Mouse (Mus musculus): ENCODE measurements around the gene Bmpr2. TPM values are rescaled to one million over a fixed set of nuclear protein-coding genes. Genes with fewer than 3 reads are reported as not detected.

Bmpr2 gene
- polyA plus RNA-seq, 1 experiment, result 55.7 TPM

DNA sequence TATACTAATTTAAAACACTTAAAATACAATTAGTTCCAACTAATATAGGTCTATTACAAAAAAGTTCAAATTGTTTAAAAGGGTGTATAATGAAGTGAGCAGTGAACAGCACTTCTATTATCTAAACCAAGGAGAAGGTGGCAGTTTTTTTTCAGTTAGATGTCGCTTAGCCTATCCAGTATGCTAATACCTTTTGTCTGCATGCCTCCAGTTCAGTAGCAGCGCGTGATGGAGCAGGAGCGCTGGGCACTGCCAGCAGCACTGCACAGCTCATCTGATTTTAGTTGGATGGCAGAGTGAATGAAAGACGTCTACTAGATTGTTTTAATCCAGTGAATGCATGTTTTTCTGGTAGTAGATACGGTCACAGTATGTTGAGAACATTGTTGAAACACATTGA, 25.8 kb downstream of the Bmpr2 start:
- no peak overlapping the region for H3K4me3 ChIP-seq (replicated peaks; ENCODE audit: extremely low read depth, low read depth, low read length)
- DNase-seq, result no peak
- peaks cover 16% of the 10 kb centered on the region for H3K4me1 ChIP-seq (ENCODE audit: control insufficient read depth, insufficient read depth, low read length)
- 40% methylated on average over 6 of the region's 6 CpGs for WGBS
- no peak for TF ChIP-seq POLR2A (IDR thresholded peaks at IDR 0.05; ENCODE audit: borderline replicate concordance, extremely low read depth, low read depth, low read length)
- no peak for TF ChIP-seq CTCF (IDR thresholded peaks at IDR 0.05; ENCODE audit: insufficient read depth, low read length)

DNA sequence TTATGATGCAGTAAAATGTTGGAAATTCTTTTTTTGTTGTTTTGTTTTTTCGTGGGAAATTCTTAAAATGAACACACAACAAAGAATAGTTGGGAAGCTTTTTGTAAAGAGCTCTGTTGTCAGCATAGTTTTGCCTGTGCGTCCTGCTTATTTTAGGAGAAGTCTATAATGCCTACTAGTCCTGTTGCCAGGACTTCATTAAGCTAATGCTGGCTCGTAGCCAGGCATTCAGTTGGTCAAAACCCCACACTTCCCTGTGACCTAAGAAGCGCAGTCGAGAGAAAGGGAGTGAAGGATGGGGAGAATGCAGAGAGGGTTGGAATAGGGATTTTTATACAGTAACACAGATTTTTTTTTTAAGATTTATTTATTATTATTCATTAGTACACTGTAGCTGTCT, 26.5 kb downstream of the Bmpr2 start:
- no peak for TF ChIP-seq CTCF (IDR thresholded peaks at IDR 0.05; ENCODE audit: insufficient read depth, low read length)
- TF ChIP-seq POLR2A (IDR thresholded peaks at IDR 0.05; ENCODE audit: borderline replicate concordance, extremely low read depth, low read depth, low read length), result no peak
- WGBS, result 42% methylated on average over 5 of the region's 5 CpGs
- Histone ChIP-seq H3K4me1 (ENCODE audit: control insufficient read depth, insufficient read depth, low read length) (peaks cover 14% of the 10 kb centered on the region), H3K4me3 (replicated peaks; ENCODE audit: extremely low read depth, low read depth, low read length) (no peak overlapping the region)
- DNase-seq, result no peak

DNA sequence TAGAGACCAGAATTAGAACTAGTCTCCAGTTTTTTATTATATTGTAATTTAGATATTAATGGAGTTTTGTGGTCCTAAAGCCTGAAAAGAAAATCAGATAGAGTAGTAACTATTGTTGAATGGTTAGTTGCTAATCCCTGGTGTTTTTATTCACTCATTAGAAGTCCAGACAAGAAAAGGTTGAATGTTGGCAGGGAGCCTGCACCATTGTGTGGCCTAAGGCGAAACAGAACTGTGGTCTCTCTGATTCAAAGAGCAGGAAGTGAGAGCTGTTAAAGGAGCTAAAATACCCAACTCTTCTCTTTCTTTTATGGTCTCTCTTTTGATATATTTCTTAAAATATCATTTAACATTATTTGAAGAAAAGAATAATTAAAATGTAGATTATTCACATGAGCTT, 32.1 kb downstream of the Bmpr2 start:
- 8% methylated on average over 1 of the region's 1 CpGs for WGBS
- H3K4me3 ChIP-seq (replicated peaks; ENCODE audit: extremely low read depth, low read depth, low read length), result no peak overlapping the region
- peak; percentile 17 for DNase-seq
- peaks cover 16% of the 10 kb centered on the region for H3K4me1 ChIP-seq (ENCODE audit: control insufficient read depth, insufficient read depth, low read length)
- TF ChIP-seq CTCF (IDR thresholded peaks at IDR 0.05; ENCODE audit: insufficient read depth, low read length), result no peak
- no peak for TF ChIP-seq POLR2A (IDR thresholded peaks at IDR 0.05; ENCODE audit: borderline replicate concordance, extremely low read depth, low read depth, low read length)

DNA sequence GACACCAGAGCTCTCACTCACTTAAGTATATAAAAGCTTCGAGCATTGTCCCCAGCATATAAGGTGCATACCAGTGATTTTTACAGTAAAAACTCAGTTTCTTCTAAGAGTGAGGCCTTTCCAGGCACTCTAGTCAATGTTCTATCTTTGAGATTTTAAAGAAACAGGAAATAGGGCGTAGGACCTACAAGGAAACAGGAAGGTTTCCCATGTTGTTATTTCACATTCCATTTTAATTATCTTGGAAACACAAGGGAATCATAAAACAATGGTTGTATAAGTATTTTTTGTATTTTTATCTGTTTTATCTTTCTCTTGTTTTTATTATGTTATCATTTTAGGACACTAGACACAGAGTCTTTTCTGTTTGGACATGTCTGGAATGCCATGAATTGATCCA, 34.7 kb downstream of the Bmpr2 start:
- Histone ChIP-seq H3K4me3 (replicated peaks; ENCODE audit: extremely low read depth, low read depth, low read length) (no peak overlapping the region), H3K4me1 (ENCODE audit: control insufficient read depth, insufficient read depth, low read length) (peaks cover 11% of the 10 kb centered on the region)
- TF ChIP-seq CTCF (IDR thresholded peaks at IDR 0.05; ENCODE audit: insufficient read depth, low read length) (no peak), POLR2A (IDR thresholded peaks at IDR 0.05; ENCODE audit: borderline replicate concordance, extremely low read depth, low read depth, low read length) (no peak)
- DNase-seq, result no peak
- 33% methylated on average over 2 of the region's 2 CpGs for WGBS

DNA sequence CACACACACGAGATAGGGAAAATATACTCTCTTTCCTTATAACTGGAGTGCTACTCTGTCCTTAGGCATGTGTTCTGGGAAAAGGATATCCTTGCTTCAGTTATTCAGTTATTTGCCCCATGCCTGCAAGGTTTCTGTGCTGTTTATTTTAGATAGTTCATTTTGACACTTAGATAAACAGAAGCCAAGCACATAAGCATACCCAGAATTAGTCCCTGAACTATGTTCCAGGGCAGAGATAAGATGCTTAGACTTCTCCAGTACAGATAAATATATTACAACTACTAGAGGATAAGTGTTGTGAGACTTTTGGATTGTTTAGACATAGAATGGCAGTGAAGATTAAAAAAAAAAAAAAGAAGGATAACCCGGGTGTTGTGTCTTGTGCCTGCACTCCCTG, 41.2 kb downstream of the Bmpr2 start:
- no peak for DNase-seq
- Histone ChIP-seq H3K4me3 (replicated peaks; ENCODE audit: extremely low read depth, low read depth, low read length) (peak overlapping the region; percentile 23), H3K4me1 (ENCODE audit: control insufficient read depth, insufficient read depth, low read length) (peaks cover 10% of the 10 kb centered on the region)
- TF ChIP-seq CTCF (IDR thresholded peaks at IDR 0.05; ENCODE audit: insufficient read depth, low read length) (no peak), POLR2A (IDR thresholded peaks at IDR 0.05; ENCODE audit: borderline replicate concordance, extremely low read depth, low read depth, low read length) (no peak)
- WGBS, result 30% methylated on average over 2 of the region's 2 CpGs

DNA sequence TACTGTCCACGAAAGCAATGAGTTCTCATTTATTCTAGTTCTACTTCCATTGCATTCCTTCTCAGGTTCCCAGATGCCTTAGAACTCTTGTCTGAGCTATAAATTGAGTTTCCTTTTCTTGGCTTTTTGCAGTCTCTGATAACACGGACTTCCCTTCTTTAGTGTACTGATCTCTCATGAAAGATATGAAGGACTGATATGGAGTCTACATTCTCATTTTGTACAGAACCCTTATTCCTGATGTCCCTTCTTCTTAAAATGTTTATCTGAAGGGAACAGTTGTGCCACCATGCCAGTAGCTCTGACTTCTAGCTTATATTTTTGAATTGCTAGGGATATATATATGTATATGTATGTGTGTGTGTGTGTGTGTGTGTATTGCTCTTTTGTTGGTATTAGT, 46.7 kb downstream of the Bmpr2 start:
- no peak for DNase-seq
- TF ChIP-seq POLR2A (IDR thresholded peaks at IDR 0.05; ENCODE audit: borderline replicate concordance, extremely low read depth, low read depth, low read length) (no peak), CTCF (IDR thresholded peaks at IDR 0.05; ENCODE audit: insufficient read depth, low read length) (no peak)
- Histone ChIP-seq H3K4me3 (replicated peaks; ENCODE audit: extremely low read depth, low read depth, low read length) (no peak overlapping the region), H3K4me1 (ENCODE audit: control insufficient read depth, insufficient read depth, low read length) (peaks cover 3% of the 10 kb centered on the region)
- WGBS, result 46% methylated on average over 2 of the region's 2 CpGs

GRCm38 (mm10) chr1:59812782-59813181, 49.6 kb downstream of the Bmpr2 start:
- WGBS, result 60% methylated on average over 4 of the region's 4 CpGs
- no peak overlapping the region for H3K4me3 ChIP-seq (replicated peaks; ENCODE audit: extremely low read depth, low read depth, low read length)
- peaks cover 3% of the 10 kb centered on the region for H3K4me1 ChIP-seq (ENCODE audit: control insufficient read depth, insufficient read depth, low read length)
- TF ChIP-seq POLR2A (IDR thresholded peaks at IDR 0.05; ENCODE audit: borderline replicate concordance, extremely low read depth, low read depth, low read length) (no peak), CTCF (IDR thresholded peaks at IDR 0.05; ENCODE audit: insufficient read depth, low read length) (no peak)
- no peak for DNase-seq

DNA sequence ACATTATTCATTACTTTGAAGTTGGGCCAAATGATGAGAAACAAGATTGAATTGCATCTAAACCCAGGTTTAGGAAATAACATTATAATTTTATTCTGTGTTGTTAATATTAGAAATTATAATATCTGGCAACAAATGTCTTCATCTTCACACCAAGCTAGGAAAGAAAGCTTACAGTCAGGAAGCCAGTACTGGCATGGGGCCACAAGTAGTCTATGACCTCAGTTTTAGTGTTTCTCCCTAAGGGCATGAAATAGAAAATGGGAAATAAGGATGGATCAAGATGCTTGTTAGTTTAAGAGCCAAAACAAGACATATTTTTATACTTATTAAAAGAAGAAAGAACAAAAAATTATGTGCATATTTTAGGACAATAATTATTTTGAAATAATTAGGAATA, 62.2 kb downstream of the Bmpr2 start:
- no peak for DNase-seq
- Histone ChIP-seq H3K4me1 (ENCODE audit: control insufficient read depth, insufficient read depth, low read length) (peaks cover 9% of the 10 kb centered on the region), H3K4me3 (replicated peaks; ENCODE audit: extremely low read depth, low read depth, low read length) (no peak overlapping the region)
- TF ChIP-seq CTCF (IDR thresholded peaks at IDR 0.05; ENCODE audit: insufficient read depth, low read length), result no peak
- no peak for TF ChIP-seq POLR2A (IDR thresholded peaks at IDR 0.05; ENCODE audit: borderline replicate concordance, extremely low read depth, low read depth, low read length)

DNA sequence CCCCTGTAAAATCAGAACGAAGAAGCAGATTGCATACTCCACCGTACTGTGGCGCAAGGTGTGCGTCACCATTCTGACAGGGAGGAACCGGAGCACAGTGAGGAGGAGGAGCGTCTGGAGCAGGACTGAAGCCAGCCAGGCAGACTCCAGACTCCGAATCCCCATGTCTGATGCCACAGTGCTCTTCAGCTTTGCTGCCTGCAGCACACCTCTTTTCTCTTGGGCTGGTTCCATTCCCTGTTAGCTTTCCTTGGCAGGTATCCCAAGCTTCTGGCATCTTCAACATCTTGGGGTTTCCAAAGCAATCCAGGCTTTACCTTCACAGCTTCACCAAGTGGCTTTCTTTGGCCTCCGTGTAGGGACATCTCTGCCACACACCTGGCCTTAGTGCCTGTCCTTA, 63.4 kb downstream of the Bmpr2 start:
- no peak for DNase-seq
- no peak overlapping the region for H3K4me3 ChIP-seq (replicated peaks; ENCODE audit: extremely low read depth, low read depth, low read length)
- no peak for TF ChIP-seq CTCF (IDR thresholded peaks at IDR 0.05; ENCODE audit: insufficient read depth, low read length)
- TF ChIP-seq POLR2A (IDR thresholded peaks at IDR 0.05; ENCODE audit: borderline replicate concordance, extremely low read depth, low read depth, low read length), result no peak
- H3K4me1 ChIP-seq (ENCODE audit: control insufficient read depth, insufficient read depth, low read length), result peaks cover 11% of the 10 kb centered on the region
- WGBS, result 78% methylated on average over 8 of the region's 8 CpGs

- H3K4me1 ChIP-seq (ENCODE audit: control insufficient read depth, insufficient read depth, low read length), result peaks cover 11% of the 10 kb centered on the region
- no peak overlapping the region for H3K4me3 ChIP-seq (replicated peaks; ENCODE audit: extremely low read depth, low read depth, low read length)
- WGBS, result 67% methylated on average over 2 of the region's 2 CpGs
- no peak for DNase-seq
- TF ChIP-seq POLR2A (IDR thresholded peaks at IDR 0.05; ENCODE audit: borderline replicate concordance, extremely low read depth, low read depth, low read length), result no peak
- TF ChIP-seq CTCF (IDR thresholded peaks at IDR 0.05; ENCODE audit: insufficient read depth, low read length), result no peak
Measured at GRCm38 (mm10) chr1:59829410-59829809, 66.2 kb downstream of the Bmpr2 start.
